15 mouse cellular contexts compared by ENCODE assay signal in genomic region chr1:187315821-187316220, GRCm38 (mm10).
"Had no signal": no experiment of that assay in that cellular context is flagged by ENCODE, and none has a peak within 500 bp of the region (broad histone marks: within the 10 kb centered on the region; RNA-seq: fewer than 3 reads in every experiment).

No protein-coding gene starts in this region.

- H3K4me1 ChIP-seq: neural tube, embryonic 15.5 days; stomach, embryonic 15.5 days had no signal

- H3K27me3 ChIP-seq: neural tube, embryonic 15.5 days; stomach, embryonic 15.5 days had no signal

- H3K36me3 ChIP-seq: neural tube, embryonic 15.5 days; stomach, embryonic 15.5 days had no signal

- H3K9ac ChIP-seq: neural tube, embryonic 15.5 days; stomach, embryonic 15.5 days had no signal

- H3K4me2 ChIP-seq: neural tube, embryonic 15.5 days; stomach, embryonic 15.5 days had no signal

- H3K4me3 ChIP-seq: neural tube, embryonic 15.5 days; stomach, embryonic 15.5 days had no signal

- H3K9me3 ChIP-seq: neural tube, embryonic 15.5 days; stomach, embryonic 15.5 days had no signal

- DNase-seq: retina, postnatal 1 day; right cerebral cortex, adult 18-20 months; right cerebral cortex, postnatal 14 days; right cerebral cortex, postnatal 25 days; right cerebral cortex, postnatal 4 days; spleen, adult 18-20 months; thymus, adult 18-20 months; thymus, adult 2 months; thymus, postnatal 14 days; thymus, postnatal 25 days; thymus, postnatal 36 days; thymus, postnatal 4 days had no signal

- H3K27ac ChIP-seq: neural tube, embryonic 15.5 days; stomach, embryonic 15.5 days; stomach, postnatal 0 days had no signal
